Mouse (Mus musculus) megakaryocyte-erythroid progenitor cell, adult 5 weeks (primary cell): ENCODE measurements around the gene Vsig10. TPM values are rescaled to one million over a fixed set of nuclear protein-coding genes. Genes with fewer than 3 reads are reported as not detected.

Experiments
- polyA plus RNA-seq: library from polyadenylated mRNA; stranded (reverse); fragments of >175 nt; gene quantifications from 2 replicates; pipeline ENCODE4 v1.2.3, GENCODE M21; 2012

Gene Vsig10
- polyA plus RNA-seq, result 8.0 and 10.9 TPM in 2 replicates

GRCm38 (mm10) chr5:117318741-117319629 lies at the start of gene Vsig10:
Gene Vsig10, plus strand, starts transcription at chr5:117319083.

GRCm38 (mm10) chr5:117286831-117287822 lies 31.8 kb upstream of the Vsig10 start, which contains the start of gene Pebp1:
Gene Pebp1, minus strand, starts transcription at chr5:117287625.

DNA sequence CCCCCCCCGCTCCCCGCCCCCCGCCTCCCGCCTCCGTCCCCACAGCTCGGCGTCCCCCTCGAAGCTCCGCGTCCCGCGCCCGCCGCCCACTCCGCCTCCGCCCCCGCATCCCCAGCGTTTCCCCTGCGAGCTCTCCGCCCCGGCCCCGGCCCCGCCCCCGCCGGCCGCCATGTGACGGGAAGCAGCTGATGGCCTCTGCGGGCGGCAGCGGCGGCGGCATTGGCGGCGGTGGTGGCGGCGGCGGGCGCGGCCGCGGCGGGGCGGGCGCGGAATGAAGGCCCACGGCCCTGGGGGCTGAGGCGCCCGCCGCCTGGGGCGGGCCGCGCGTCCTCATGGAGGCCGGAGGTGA lies 38.2 kb downstream of the Vsig10 start, which contains the start of gene Wsb2:
Gene Wsb2 (plus strand): TSS at position 176 of the 349 bp plus-strand sequence.

DNA sequence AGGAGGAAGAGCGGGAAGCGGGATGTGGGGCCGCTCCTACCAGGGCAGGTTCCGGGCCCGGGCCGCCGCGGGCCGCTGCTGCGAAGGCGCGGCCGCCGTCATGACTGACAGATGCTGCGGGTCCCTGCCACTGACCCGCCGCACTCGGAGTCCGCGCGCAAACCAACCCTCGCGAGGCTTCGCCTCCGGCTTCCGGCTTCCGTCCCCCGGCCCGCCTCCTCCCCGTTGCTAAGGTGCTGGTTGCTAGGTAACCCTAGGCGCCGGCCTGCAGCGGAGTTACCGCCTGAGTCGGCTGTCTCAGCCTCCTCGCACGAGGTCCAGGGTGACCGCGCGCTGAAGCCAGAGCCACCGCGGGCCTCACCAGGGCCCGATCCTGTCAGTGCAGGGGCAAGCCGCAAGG lies 70.0 kb downstream of the Vsig10 start, which contains the start of gene Rfc5:
Gene Rfc5 (minus strand): TSS at position 171 of the 400 bp plus-strand sequence.

Other genes with a start within 250 kb of the Vsig10 start
- gene Suds3, start 203.0 kb upstream of the Vsig10 start, polyA plus RNA-seq, result 65.1 and 84.3 TPM in 2 replicates
- gene Taok3, start 199.0 kb upstream of the Vsig10 start, polyA plus RNA-seq, result 37.5 and 50.7 TPM in 2 replicates
- gene Pebp1, start 31.5 kb upstream of the Vsig10 start, polyA plus RNA-seq, result 1,044 and 1,091 TPM in 2 replicates
- 31.1 and 33.1 TPM in 2 replicates for gene Wsb2, start 38.2 kb downstream of the Vsig10 start, polyA plus RNA-seq
- gene Rfc5, start 70.0 kb downstream of the Vsig10 start, polyA plus RNA-seq, result 121 and 132 TPM in 2 replicates
- 0.44 and 0.74 TPM in 2 replicates for gene Ksr2, start 94.9 kb downstream of the Vsig10 start, polyA plus RNA-seq